Mouse (Mus musculus) cerebellum, adult 2 months (tissue): ENCODE results near the gene Fam71e1.
A peak's percentile ranks its signal among the peaks of the same experiment; 100 is the strongest.

Source experiments
- CTCF ChIP-seq: fragments of 200-500 bp; IDR thresholded peaks from 2 replicates; pipeline ENCODE4 v1.5.1; 2011; ENCODE audit warnings: low read depth, mild to moderate bottlenecking, control low read depth, low read length, moderate library complexity, borderline replicate concordance; ENCODE audit not compliant: insufficient read depth
- POLR2A ChIP-seq: fragments of 200-500 bp; IDR thresholded peaks from 2 replicates; pipeline ENCODE4 v1.6.1; 2011; ENCODE audit warnings: low read length, control low read depth, borderline replicate concordance; ENCODE audit not compliant: insufficient read depth

GRCm38 (mm10) chr7:44471880-44472557 lies 24.4 kb upstream of the Fam71e1 start:
- TF ChIP-seq CTCF (no peak), POLR2A (peak; percentile 13; the same call in 1 of the 2 replicates)
